Mouse (Mus musculus) right cerebral cortex, adult 2 months (tissue): ENCODE measurements around the gene Lingo3.
"Not testable (repeated sequence)": the region's sequence is repeated elsewhere in the genome, so short reads cannot be mapped to it uniquely, and the experiment has no call there.

ENCODE experiments used
- DNase-seq, 2 experiments: peaks; one replicate each; pipeline ENCODE4 v3.0.0; 2021 to 2022; ENCODE audit warnings: low spot score in 2 of 2

The Lingo3 gene

DNA sequence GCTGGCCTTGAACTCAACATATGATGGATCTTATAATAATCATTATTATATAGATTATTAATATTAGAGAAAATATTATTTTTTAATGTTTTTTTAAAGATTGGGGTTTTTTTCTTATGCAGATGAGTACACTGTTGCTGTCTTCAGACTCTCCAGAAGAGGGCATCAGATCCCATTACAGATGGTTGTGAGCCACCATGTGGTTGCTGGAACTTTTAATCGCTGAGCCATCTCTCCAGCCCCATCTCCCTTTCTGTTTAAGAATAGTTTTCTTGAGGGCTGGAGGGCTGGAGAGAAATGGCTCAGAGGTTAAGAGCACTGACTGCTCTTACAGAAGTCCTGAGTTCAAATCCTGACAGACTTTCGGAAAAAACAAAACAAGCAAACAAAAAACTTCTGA lies 21.8 kb downstream of the Lingo3 start:
- no peak for DNase-seq

DNA sequence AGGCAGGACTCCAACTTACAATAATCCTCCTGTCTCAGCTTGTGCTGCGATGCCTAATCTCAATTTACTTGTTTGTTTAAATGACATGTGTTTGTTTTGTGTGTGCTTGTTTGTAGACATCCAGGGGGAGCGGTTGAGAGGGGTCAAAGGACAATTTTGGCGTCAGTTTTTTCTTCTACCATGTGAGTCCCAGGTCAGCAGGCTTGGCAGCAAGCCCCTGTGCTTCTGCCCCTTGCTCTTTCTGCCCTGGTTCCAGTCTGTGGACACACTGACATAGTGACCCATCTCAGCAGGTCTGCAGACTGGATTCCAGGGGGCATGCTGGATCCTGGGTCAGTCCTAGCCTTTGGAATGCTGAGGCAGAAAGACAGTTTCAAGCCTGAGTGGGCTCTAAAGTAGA lies 24.4 kb downstream of the Lingo3 start:
- no peak for DNase-seq

DNA sequence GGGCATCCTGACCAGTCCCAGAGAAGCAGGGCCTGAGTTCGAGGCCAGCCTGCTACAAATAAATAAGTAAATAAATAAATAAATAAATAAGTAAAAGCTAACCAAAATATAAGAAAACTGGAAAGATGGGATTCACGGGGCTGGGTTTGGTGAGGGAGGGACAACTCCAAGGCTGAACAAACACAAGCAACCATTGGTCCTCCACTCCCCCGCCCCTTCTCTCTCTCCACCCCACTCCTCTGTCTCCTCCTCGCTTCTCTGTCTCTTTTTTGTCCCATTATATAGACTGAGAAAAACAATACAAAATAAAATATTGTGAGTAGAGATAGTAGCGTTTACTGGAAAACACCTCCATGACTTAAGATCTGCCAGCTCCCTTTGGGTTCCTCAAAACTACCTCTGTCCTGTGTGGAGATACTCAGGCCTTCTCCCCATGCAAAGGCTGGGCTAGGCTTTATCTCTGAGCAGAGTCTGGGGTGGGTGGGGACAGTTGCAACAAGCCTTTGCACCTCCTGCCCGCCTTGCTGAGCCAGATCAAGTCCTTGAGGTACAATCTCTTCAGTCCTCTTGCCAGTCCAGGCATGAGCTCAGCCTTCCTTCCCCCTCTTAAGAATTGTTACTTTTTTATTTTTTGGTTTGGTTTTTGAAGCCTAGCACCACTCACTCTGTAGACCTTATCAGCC lies 25.1 kb downstream of the Lingo3 start:
- DNase-seq: no peak

DNA sequence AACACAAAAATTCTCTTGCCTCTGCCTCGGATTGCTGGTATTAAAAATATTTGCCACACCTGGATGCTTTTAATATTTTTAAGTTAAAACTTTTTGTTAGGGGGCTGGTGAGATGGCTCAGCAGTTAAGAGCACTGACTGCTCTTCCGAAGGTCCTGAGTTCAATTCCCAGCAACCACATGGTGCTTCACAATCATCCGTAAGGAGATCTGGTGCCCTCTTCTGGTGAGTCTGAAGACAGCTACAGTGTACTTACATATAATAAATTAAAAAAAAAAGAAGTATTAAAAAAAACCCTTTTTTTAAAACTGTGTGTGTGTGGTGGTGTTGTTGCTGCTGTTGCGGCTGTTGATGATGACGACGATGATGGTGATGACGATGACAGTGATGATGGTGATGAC lies 25.9 kb downstream of the Lingo3 start:
- DNase-seq: not testable (repeated sequence)

DNA sequence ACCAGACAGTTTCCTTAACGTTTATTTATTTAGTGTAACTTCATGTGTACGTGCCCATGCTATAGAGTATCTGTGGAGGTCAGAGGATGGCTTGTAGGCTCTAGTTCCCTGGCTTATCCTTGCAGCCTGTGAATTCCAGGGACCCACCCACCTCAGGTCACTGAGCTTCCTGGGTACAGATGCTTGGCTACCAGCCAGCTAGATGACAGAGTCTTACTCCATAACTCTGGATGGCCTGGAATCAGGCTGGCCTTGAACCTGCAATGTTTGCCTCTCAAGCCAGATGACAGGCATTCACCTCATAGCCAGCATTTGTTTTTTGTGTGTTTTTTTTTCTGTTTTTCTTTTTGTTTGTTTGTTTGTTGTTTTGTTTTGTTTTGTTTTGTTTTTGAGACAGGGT lies 26.7 kb downstream of the Lingo3 start:
- no peak for DNase-seq

DNA sequence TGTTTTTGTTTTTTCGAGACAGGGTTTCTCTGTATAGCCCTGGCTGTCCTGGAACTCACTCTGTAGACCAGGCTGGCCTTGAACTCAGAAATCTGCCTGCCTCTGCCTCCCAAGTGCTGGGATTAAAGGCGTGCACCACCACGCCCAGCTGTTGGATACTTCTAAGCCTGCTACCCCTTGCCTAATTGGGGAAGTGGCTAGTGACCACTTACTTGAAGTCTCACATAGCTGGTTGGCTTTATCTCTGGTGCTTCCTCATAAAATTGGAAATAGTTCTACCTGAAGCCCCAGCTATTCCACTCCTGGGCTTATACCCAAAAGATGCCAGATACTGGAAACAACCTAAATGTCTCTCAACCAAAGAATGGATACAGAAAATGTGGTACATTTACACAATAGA lies 27.5 kb downstream of the Lingo3 start:
- DNase-seq: not testable (repeated sequence)

DNA sequence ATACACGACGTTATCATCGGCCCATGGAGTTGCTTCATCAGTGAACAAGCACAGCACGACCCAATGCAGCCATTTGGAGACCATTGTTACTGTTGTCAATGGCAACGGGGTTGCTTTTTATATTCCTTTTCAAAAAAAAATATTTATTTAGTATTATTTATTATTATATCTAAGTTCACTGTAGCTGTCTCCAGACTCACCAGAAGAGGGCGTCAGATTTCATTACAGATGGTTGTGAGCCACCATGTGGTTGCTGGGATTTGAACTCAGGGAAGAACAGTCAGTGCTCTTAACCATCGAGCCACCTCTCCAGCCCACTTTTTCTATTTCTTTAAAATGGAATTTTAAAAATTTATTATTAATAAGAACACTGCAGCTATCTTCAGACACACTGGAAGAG lies 29.0 kb downstream of the Lingo3 start:
- no peak for DNase-seq

DNA sequence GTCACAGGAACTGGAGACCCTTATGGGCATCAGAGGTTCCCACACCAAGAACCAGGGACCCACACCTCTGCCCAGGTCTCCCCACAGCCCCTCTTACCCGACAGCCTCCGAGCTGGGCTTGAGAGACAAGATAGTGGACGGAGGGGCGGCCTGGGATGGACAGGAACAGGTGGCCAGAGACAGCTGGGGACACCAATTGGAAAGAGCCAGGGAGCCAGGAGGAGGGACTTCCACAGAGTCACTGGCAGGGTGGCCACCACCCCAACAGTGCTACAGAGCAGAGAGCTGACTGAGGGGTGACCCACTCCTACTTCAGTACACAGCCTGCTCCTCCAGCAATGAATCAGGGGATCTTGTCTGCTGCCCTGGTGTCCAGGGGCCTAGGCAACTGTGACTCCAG lies 30.5 kb downstream of the Lingo3 start, which contains the start of gene Jsrp1:
Gene Jsrp1, minus strand, starts transcription at position 133 of the 400 bp plus-strand sequence.
- no peak for DNase-seq

DNA sequence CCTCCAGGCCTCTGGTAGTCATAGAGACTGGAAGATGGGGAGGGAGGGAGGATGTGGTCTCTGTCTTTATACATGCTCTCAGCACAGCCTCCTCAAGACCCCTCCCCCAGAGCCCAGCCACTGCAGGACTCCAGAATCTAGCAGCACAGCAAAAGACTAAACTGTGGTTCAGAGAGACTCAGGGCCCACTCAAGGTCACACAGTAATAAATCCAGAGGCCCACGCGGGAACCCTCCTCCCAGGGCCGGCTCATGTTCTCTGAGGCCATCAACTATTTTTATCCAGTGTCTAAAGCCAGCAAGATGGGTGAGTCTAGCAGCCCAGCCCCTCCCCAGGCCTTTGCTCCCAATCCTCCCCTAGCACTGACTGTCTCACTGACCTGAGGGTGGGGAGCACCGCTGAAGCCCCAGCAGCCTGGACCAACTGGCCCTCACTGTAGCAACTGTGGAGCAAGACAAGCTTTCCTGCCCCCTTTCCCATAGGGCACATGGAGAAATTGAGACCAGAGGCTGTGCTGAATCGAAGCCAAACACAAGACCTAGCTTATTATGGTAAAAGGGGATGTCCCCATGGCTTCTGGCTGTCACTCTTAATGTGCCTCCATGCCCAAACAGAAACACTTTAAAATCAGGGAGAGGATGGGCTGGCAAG lies 31.3 kb downstream of the Lingo3 start:
- DNase-seq: no peak

DNA sequence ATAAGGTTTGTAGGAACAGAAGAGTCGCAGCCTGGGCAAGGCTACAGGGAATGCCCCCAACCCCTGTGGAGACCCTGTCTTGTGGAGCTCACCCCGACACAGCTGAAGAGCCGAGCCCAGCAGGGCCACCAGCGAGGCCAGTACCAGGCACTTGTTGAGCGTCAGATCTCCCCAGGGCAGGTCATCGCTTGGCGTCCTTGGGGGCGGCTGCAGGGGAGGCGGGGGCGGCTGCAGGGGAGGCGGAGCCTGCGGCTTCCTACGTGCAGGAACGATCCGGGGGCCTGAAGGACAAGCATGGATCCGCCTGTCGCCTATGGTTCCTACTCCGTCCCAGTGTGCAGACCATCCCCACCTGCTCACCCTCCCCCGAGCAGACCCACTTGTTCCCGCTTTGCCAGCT lies 33.8 kb downstream of the Lingo3 start:
- no peak for DNase-seq

DNA sequence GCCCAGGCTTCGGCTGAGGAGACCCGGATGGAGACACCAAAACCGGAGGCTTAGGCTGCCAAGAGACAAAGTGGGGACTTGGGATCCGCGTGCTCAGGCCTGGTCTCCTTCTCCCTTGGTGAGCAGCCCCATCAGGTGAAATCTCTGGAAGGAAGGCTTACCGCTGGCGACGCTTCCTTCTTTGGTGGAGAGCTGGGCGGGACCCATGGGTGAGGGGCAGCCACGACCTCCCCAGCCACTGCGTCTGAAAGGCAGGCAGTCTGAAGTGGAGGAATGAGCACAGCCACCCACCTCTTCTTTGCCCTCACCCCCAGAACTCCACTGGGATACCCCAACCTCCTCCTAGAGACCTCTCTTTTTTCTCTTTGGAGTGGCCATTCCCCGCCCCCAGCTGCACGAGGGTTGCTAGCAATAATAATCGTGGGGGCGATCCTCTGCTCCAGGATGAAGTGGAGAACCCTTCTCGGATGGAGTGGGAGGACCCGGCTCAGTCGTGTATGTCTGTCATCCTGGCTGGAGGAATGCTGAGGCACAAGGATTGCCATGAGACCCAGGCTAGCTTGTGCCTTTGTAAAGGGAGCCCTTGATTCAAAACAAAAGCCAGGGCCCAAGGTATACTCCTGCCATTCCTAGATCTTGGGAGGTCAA lies 34.7 kb downstream of the Lingo3 start:
- DNase-seq: peak; percentile 49 to 64

DNA sequence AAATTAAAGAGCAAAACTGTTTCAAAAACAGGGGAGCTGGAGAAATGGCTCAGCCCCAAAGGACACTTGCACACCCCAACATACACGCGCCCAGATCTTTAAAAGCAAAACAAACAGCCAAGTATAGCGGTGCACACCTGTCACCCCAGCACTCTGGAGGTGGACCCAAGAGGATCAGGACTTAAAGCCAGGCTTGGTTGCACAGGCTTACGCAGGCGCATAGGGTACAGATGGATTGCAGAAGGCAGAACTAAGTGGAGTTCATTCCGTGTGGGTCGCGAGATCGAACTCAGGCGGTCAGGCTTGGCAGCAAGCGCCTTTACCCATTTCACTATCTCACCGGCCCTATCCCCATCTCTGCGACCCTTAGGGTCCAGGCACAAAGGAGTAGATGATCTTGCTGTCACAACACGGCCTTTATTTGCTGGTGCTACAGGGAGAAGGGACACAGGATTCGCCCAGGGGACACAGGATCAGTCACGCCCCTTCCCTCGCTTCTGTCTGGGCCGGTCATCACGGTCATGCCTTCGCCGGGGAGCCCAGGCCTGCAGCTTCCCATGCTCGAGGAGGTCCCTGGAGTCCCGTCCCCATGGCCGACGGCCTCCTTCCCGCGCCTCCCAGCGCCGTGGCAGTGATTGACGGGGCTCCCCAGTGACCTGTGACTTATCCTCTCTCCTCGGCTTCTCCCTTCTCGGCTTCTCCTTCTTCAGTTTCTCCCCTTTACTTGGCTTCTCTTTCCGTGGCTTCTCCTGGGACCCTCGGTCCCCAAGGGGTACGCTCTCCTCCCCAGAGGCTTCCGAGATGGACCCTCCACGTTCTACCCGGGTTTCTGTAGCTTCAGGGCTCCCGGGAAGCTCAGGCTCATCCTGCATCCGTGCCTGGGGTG lies 35.5 kb downstream of the Lingo3 start:
- peak in 1 of 2 experiments; percentile 44 for DNase-seq

DNA sequence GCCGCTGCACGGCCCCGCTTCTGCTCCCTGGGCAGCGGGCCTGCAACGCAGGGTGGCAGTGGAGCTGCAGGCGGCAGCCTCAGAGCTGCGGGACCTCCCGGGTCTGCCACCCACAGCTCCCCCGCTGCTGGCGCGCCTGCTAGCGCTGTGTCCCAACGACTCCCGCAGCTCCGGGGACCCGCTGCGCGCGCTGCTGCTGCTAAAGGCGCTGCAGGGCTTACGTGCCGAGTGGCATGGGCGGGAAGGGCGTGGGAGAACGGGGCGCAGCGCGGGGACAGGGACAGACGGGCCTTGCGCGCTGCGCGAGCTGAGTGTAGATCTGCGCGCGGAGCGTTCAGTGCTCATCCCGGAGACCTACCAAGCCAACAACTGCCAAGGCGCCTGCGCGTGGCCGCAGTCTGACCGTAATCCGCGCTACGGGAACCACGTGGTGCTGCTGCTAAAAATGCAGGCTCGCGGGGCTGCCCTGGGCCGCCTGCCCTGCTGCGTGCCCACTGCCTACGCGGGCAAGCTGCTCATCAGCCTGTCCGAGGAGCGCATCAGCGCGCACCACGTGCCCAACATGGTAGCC lies 36.7 kb downstream of the Lingo3 start:
- peak; percentile 87 to 91 for DNase-seq

DNA sequence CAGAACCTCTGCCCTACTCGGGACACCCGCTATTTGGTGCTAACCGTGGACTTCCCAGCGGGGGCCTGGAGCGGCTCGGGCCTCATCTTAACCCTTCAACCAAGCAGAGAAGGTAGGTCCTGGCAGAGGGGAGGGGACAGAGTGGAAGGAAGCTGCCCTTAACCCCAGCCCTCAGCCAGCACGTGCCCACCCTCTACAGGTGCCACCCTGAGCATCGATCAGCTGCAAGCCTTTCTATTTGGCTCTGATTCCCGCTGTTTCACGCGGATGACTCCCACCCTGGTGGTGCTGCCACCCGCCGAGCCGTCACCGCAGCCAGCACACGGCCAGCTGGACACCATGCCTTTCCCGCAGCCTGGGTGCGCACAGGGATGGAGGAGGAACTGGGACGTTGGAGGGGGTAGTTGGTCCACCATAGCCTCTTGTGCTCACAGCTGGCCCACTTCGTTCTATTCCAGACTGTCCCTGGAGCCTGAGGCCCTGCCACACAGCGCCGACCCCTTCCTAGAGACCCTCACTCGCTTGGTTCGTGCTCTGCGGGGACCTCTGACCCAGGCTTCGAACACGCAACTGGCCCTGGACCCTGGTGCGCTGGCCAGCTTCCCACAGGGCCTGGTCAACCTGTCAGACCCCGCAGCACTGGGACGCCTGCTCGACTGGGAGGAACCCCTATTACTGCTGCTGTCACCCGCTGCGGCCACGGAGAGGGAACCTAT lies 37.3 kb downstream of the Lingo3 start:
- DNase-seq: no peak

DNA sequence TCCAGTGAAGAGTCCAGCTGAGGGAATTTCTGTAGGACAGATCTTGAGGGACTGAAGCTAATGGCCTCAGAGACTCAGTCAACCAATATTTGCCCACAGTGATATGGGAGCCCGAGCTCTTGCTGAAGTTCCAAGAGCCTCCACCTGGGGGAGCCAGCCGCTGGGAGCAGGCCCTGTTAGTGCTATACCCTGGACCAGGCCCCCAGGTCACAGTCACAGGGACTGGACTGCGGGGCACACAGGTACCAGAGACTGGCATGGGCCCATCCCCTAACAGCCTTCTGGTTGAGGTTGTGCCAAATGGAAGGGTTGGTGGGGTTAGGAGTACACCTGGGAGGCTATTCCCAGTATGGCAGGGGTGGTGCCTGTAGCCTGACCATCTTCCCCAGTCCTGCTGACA lies 37.9 kb downstream of the Lingo3 start:
- DNase-seq: peak; percentile 78 to 81

DNA sequence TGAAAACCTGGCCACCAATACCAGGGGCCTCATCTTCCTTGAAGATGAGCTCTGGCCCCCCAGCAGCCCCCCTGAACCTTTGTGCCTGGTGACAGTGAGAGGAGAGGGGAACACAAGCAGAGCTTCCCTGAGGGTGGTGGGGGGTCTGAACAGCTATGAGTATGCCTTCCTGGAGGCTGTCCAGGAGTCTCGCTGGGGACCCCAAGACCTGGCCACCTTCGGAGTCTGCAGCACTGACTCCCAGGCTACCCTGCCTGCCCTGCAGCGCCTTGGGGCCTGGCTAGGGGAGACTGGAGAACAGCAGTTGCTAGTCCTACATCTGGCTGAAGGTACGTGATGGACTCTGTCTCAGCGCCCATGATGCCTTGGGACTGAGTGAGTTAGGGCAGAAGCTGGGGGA lies 38.5 kb downstream of the Lingo3 start:
- DNase-seq: no peak

DNA sequence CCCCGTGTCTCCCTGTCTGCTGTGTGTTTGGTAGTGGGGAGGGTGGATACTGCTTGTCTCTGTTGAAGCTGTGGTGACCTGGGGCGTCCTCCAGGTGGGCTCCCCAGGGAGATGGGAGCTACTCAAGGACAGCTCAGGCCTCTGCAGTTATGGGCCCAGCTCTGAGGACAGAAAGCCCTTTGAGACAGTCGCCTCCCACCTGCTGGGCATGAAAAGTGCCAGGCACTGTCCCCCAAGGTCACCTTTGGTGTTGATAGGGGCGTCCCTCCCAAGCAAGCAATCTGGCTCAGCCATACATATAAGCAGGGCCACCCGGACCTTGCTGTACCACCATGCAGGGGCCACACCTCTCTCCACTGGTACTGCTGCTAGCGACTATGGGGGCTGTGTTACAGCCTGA lies 38.9 kb downstream of the Lingo3 start, which contains the start of gene Amh:
Gene Amh, plus strand, starts transcription at position 328 of the 400 bp plus-strand sequence.
- DNase-seq: no peak

DNA sequence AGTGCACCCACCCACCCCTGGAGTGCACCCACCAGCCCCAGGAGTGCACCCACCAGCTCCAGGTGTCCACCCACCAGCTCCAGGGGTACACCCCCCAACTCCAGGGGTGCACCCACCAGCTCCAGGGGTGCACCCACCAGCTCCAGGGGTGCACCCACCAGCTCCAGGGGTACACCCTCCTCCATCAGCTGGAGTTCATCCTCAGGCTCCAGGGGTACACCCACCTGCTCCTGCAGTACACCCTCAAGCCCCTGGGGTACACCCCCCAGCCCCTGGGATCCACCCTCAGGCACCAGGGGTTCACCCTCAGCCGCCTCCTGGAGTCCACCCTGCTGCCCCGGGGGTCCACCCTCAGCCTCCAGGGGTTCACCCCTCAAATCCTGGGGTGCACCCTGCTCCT lies 39.5 kb downstream of the Lingo3 start:
- DNase-seq: no peak

DNA sequence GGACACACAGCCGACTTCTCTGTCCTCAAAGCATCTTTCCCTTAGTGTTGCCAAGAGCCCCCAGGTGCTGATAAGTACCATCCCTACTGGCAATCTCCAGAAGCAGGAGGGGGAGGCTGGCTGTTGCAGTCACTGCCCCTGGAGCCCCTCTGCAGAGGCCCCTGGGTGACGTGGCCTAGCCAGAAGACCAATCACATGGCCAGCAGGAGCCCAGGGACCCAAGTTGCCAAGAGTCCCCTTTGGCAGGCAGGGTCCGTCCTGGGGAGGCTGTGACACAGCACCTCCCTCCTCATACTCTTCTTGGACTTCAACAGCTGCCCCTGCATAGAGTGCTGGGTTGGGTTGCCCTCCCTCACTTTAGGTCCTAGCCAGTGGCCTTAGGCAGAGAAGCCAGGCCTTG lies 40.8 kb downstream of the Lingo3 start:
- no peak for DNase-seq

DNA sequence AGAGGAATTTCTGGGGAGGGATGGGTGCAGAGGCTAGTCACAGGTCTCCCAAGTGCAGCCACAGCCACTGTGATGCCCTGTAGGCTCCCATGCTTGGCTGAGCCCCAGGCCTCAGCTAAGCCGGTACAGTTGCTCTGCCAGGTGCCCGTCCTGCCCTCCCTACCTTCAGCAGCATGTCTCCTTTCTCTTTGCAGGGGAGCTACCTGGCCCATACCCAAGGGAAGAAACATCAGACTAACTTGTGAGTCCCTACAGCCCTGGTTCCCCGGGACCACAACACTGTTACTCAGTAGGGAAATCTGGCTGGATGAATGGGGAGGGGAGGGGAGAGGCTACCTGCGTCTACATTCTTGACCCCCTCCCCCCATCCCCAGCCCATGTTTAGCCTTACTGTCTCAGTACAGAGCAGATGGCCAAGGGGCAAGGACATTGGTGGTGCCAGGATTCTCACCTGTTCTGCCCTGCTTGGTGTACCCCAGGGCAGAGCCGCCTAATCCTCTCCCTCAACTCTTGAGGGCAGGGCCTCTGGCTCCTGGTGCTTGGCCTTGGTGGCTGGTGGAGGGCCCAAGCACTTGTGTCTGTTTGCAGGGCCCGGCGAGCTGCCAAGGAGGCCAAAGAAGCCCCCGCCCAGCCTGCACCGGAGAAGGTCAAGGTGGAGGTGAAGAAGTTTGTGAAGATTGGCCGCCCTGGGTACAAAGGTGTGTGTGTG lies 41.5 kb downstream of the Lingo3 start:
- DNase-seq: no peak
